Mouse (Mus musculus): ENCODE results near the gene Klrg1. TPM values are rescaled to one million over a fixed set of nuclear protein-coding genes. Genes with fewer than 3 reads are reported as not detected.

Klrg1 gene
- 1 to 10 TPM; 1.4 to 2.5 TPM for total RNA-seq (2023)

DNA sequence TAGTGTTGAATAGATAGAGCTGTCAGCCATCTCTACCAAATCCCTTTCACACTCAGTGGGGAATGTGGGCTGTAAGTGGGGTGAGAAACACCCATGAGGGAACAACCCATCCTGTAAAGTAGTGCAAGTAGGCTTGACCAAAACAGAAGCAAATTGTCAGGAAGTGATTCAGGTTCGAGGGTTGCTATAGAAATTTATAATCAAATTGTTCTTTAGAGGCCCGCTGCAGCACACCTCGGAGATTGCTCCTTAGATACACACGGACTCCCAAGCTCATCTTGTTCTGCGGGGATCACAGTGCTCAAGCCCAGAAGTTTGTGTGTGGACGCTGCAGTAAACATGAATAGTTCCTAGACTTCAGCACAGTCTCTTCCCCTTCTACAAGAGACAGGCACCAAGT lies at the start of gene Klrg1:
Gene Klrg1, minus strand, starts transcription at position 101 of the 400 bp plus-strand sequence.

DNA sequence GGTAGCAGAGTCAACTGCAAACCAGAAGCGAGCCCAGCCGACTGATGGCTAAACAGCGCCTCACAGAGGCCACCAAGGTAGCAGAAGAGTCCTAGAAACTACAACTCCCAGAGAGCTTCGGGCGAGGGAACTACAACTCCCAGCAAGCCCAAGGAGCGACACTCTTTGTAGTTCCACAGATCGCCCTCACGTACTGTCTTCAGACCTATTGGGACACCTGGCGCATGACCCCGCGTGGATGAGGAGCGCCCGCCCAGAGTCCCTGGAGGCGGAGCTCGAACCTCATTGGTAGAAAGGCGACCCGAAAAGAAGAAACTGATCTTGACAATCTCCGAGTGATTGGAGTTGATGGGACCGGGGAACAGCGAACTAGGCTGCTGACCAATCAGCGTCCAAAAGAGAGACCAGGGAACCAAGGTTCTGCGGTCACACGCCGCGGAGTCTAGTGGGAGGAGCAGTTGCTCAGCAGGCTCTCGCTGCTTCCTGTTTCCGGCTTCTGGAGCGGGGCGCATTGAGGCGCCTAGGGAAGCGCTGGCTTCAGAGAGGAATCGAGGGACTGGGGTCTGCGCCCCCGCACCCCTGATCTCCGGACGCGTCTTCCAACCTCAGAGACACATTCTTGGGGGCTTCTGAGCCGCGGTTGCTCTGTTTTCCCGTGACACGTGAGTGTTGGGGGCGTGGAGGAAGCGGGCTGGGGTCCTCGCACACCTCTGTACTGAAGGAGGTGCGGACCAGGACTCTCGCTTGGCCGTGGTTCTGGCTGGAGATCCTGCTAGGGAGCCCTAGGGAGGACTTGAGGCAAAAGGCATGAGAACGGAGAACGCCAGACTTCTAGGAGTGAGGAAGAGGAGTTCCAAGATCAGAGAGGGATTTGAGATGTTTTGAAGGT lies 26.1 kb upstream of the Klrg1 start, which contains the start of gene M6pr:
Gene M6pr, plus strand, starts transcription at position 216 of the 889 bp plus-strand sequence.

Other genes with a start within 250 kb of the Klrg1 start
- 100 to 1,000 TPM; 125 to 132 TPM for gene M6pr, start 25.8 kb upstream of the Klrg1 start, total RNA-seq (2023)
- gene Phc1, start 57.7 kb upstream of the Klrg1 start, total RNA-seq (2023) = 10 to 100 TPM; 34.3 to 46.7 TPM
- not detected for gene Rimklb, start 215.9 kb upstream of the Klrg1 start, total RNA-seq (2023)
- not detected for gene Mfap5, start 223.0 kb upstream of the Klrg1 start, total RNA-seq (2023)